Mouse (Mus musculus) cerebellum, adult 9-10 months (tissue): ENCODE data around the gene Noc2l.
A peak's percentile ranks its signal among the peaks of the same experiment; 100 is the strongest.

Source experiments
- DNase-seq: peaks from one replicate; pipeline ENCODE4 v3.0.0; 2022

Gene Noc2l

DNA sequence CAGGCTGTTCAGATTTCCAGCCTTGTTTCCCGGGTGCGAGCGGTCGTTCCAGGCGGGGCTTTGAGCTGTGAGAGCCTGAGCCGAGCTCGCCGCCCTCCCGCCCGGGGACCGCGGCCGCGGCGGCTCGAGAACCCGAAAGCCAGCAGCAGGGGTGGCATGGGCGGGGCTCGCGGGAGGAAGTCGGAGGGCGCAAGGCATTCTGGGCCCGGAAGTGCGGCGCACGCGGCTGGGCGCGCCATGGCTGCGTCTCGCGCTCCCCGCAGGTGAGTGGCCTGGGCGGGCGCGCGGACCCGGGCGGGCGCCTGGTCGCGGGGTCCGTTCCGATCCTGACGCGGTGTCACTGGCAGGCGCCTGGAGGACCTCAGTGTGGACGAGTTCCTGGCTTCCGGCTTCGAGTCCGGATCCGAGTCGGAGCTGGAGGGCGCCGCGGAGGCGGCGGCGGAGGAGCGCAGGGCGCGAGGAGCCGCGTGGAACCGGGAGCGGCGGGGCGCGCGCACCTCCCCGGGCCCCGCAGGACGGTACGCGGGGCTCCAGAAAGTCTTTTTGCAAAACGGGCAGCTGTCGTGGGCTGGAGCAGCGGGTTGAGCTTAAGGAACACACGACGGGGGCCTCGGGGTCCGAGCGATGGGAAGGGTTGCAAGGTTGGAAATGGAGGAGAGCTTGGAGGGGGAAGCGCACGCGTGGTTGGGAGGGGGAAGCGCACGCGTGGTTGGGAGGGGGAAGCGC is at the start of gene Noc2l:
TSS of gene Noc2l (plus strand) at position 203 of the 726 bp plus-strand sequence.
- peak; percentile 83 for DNase-seq

GRCm38 (mm10) chr4:156188162-156188810 is 47.5 kb upstream of the Noc2l start:
- DNase-seq = no peak

- DNase-seq = no peak
Observed at GRCm38 (mm10) chr4:156188811-156189323, 46.9 kb upstream of the Noc2l start.

DNA sequence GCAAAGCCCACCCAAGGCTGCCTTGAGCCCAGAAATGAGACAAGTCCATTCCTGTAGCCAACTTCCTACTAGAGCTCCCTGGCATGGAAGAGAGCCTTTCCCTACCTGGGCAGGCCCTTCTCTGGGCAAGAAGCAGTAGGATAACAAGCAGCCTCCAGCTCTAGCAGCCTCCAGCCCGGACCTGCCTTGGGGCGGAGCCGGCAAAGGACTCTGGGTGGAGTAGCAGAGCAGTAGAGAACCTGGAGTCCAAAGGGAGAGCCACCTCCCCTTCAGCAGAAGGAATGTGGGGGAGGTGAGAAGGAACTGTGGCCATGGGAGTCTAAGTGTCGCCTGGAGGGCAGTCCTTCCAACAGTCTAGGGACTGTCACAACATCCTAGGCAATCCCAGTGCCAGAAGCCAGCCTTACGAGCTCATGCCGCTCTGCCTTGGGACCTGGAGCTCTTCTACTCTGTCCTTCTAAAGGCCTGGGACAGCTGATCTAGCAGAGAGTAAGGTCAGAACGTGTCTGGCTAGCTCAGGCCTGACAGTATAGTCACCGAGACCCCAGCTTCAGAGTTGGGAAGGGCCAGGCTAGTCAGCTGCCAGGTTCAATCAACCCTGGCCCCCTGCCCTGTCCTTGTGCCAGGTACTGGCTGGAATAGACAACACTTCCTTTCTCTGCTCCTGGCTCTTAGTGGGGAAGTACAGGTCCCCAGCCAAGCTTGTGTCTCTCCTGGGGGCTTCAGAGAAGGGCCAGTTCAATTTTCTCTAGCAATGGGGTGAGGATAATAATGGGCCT is 43.2 kb upstream of the Noc2l start:
- no peak for DNase-seq

- no peak for DNase-seq
Observed at GRCm38 (mm10) chr4:156193200-156193590, 42.6 kb upstream of the Noc2l start.

GRCm38 (mm10) chr4:156193906-156194305 is 41.9 kb upstream of the Noc2l start:
- DNase-seq = no peak

DNA sequence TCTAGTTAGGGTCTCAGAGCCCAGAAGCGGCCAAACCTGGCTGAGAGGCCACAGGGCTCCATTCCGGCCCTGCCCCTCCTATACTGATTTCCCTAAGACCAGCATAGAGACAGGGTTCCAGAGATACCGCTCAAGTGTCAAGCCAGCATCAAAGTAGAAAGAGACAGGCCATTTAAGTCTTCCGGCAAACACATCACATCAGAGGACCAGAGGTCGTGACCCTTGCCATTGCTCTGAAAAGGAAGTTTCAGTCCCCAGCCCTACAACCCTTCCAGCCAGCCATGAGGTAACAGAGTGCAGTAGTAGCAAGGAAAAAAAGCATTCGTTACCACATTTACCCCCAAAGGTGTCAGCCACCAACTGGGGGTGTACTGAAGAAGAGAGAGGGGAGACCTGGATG is 41.5 kb upstream of the Noc2l start:
- no peak for DNase-seq

- peak; percentile 66 for DNase-seq
Observed at GRCm38 (mm10) chr4:156195927-156196870, 39.6 kb upstream of the Noc2l start.

- DNase-seq = peak; percentile 64
Observed at GRCm38 (mm10) chr4:156197131-156197828, 38.5 kb upstream of the Noc2l start, which contains the start of gene Agrn. Agrn (minus strand) TSS chr4:156197488.

- peak; percentile 89 for DNase-seq
Observed at GRCm38 (mm10) chr4:156197829-156198205, 38.0 kb upstream of the Noc2l start.

- no peak for DNase-seq
Observed at GRCm38 (mm10) chr4:156200623-156201475, 35.0 kb upstream of the Noc2l start, which contains the start of gene Isg15. Isg15 (minus strand) TSS chr4:156200818.

DNA sequence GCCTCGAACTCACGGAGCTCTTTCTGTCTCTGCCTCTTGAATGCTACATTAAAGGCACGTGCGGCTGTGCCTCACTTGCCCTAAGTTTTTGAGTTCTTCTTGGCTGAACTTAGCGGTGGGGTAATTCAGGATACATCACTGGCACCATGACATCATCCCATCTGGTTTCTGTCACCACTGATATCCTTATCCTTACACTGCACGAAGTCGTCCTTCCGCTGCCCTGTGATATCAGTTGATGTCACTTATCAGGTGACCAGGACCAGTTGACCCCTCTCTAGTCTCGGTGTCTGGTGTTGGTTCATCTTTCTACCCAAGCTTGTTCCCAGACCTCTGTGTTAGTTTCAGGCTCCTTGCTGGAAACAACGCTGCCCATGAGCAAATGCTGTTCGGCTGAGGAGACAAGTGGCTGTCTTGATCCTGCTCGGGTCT is 33.3 kb upstream of the Noc2l start:
- no peak for DNase-seq

- peak; percentile 76 for DNase-seq
Observed at GRCm38 (mm10) chr4:156203001-156203412, 32.8 kb upstream of the Noc2l start, which contains the start of gene AW011738. AW011738 (plus strand) TSS chr4:156203304.

GRCm38 (mm10) chr4:156203413-156204131 is 32.2 kb upstream of the Noc2l start:
- DNase-seq = no peak

DNA sequence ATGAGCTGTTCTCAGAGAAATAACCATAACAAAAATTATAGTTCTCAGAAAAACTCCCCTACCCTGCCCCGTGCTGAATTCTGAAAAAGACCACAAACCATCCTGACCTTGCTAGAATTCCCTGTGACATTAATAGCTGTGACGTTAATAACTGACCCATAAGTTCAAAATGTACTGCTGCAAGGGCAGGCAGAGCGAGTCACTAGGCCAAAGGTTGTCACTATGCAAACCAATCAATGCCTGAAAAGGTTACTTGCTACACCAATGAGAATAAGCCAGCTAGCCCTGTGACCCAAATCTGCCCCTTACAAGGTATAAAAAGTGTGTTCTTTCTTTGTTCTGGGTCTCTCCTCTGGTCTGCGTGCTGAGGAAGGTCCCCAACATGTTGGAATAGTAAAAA is 26.9 kb upstream of the Noc2l start:
- DNase-seq = no peak

DNA sequence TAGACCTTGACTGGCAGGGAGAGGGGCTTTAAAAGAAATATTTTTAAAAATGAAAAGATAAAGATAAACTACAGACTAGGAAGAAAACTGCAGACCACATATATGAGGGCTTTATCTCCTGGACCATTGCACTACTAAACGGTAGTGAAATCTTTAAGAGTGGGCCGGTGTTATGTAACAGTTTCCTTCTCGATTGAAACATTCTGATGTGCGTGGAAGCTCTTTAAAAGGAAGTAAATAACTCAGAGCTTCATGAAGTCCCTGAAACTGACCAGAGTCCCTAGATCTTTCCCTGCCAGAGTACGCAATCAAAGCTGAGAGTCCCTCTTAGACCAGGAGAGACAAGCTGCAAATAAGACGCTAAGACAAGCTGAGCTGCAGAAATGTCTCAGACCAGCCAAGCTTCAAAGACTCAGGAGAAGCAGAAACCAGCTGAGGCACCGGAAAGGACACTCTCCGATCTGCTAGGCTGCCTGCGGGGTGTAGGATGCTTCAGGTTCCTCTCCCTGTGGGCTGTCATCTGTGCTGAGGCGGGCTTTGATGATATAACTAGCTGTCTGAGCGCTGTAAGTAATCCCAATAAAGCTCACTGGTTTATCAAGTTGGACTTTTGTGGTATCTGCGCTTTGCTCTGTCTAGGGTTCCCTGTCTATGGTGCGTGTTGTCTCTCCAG is 25.7 kb upstream of the Noc2l start:
- no peak for DNase-seq

DNA sequence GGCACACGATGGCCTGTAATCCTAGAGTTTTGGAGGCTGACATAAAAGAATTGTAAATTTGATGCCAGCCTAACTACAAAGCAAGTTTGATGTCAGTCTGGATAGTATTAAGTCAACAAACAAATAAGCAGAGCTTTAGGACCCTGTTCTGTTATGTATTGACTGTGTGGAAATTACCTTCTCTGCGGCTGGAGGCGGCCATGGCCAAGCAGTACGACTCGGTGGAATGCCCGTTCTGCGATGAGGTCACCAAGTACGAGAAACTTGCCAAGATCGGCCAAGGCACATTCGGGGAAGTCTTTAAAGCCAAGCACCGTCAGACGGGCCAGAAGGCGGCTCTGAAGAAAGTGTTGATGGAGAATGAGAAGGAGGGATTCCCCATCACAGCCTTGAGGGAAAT is 22.7 kb upstream of the Noc2l start:
- no peak for DNase-seq

DNA sequence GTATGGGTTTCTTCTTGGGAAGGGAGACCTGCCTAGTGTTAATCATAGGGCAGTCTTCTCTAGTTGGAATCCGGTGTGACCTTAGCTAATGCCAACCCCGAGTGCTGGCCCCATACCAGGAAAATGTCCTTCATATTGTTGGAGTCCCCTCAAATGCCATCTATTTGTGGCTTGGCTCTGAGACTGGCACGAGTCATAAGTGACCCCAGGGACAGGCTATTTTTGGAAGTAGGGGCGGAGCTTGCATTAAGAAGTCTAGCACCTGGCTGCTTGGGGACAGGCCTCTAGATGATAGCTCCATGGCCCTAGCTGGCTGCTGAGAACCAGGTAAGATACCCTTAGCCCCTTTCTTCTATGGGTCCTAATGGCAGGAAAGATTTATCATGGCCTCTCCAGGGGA is 20.2 kb upstream of the Noc2l start, which contains the start of gene Perm1:
TSS of gene Perm1 (plus strand) at position 220 of the 400 bp plus-strand sequence.
- peak; percentile 22 for DNase-seq

- no peak for DNase-seq
Observed at GRCm38 (mm10) chr4:156216196-156216595, 19.6 kb upstream of the Noc2l start.
